Mouse (Mus musculus) cerebellum, adult 2 months (tissue): ENCODE measurements around the gene Il6st. TPM values are rescaled to one million over a fixed set of nuclear protein-coding genes. Genes with fewer than 3 reads are reported as not detected.

ENCODE experiments used
- DNase-seq, 2 experiments: peaks; one replicate each; pipeline ENCODE4 v3.0.0; 2021
- H3K27ac ChIP-seq: fragments of 200-500 bp; 2 replicates; pipeline ENCODE4 v1.5.1; 2012; ENCODE audit warnings: low read length, control low read depth, inconsistent platforms; ENCODE audit not compliant: insufficient read depth
- H3K27me3 ChIP-seq: fragments of 200-500 bp; 2 replicates; pipeline ENCODE4 v1.6.1; 2012; ENCODE audit warnings: inconsistent platforms, mild to moderate bottlenecking, low read length, moderate library complexity; ENCODE audit not compliant: control insufficient read depth, insufficient read depth
- H3K4me1 ChIP-seq: fragments of 200-500 bp; 2 replicates; pipeline ENCODE4 v1.6.1; 2011; ENCODE audit warnings: low read length; ENCODE audit not compliant: control insufficient read depth, insufficient read depth
- H3K4me3 ChIP-seq: fragments of 200-500 bp; replicated peaks from 2 replicates; pipeline ENCODE3; 2011; ENCODE audit warnings: mild to moderate bottlenecking, low read depth, low read length, control low read depth; ENCODE audit not compliant: insufficient read depth
- CTCF ChIP-seq: fragments of 200-500 bp; IDR thresholded peaks from 2 replicates; pipeline ENCODE4 v1.5.1; 2011; ENCODE audit warnings: low read depth, mild to moderate bottlenecking, control low read depth, low read length, moderate library complexity, borderline replicate concordance; ENCODE audit not compliant: insufficient read depth
- POLR2A ChIP-seq: fragments of 200-500 bp; IDR thresholded peaks from 2 replicates; pipeline ENCODE4 v1.6.1; 2011; ENCODE audit warnings: low read length, control low read depth, borderline replicate concordance; ENCODE audit not compliant: insufficient read depth
- WGBS: fragments of 180-500 bp; shearing (Covaris S2); methylation state at CpG from one replicate; pipeline ENCODE4 v1.1.7; 2018; 5-methylcytosine and 5-hydroxymethylcytosine counted together
- polyA plus RNA-seq: library from polyadenylated mRNA; depleted of rRNA; stranded (reverse); fragments of >200 nt; gene quantifications from 2 replicates; pipeline ENCODE4 v1.2.3, GENCODE M21; 2012

The Il6st gene
- polyA plus RNA-seq, 1 experiment = 32.8 TPM

DNA sequence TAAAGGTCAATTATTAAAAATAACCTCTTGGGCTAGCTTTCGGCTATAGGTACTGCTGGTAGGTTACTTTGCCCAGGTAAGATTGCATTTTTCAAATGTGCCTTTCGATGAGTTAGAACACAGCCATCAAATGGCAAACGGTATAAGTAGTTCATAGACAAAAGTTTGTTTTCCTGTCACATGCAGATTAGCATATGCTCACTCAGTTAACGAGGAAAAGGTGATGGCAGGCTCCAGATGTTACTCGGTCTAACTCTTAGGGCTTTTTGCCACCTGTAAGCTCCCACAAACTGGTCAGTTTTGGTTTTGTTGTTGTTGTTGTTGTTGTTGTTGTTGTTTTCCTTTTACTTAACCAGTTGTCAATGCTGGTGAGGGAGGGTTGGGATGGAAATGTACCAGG lies 44.6 kb downstream of the Il6st start:
- H3K27ac ChIP-seq = no peak overlapping the region
- H3K27me3 ChIP-seq = no peaks in the 10 kb centered on the region
- WGBS = 82% methylated on average over 5 of the region's 5 CpGs
- H3K4me1 ChIP-seq = peaks cover 4% of the 10 kb centered on the region; the same call in 1 of the 2 replicates
- TF ChIP-seq CTCF (no peak), POLR2A (no peak)
- no peak overlapping the region for H3K4me3 ChIP-seq
- no peak for DNase-seq

DNA sequence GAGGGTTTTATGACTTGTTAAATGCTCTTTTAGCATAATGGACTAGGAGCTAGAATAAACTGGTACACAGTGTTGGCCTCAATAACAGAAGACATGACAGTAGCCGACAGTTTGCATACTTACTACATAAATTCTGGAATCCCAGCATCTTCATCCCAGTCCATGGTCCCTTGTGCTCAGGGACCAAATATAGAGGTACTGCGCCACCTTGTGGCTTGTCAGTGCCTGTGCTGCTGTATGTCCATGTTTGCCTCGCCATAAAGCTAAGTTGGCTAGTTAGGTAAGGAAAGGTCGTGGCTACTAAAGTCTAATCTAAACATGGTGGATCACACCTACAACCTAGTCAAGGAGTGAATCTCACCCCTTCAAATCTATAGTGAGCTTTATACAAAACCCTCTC lies 45.6 kb downstream of the Il6st start:
- H3K4me1 ChIP-seq = peaks cover 4% of the 10 kb centered on the region; the same call in 1 of the 2 replicates
- H3K27me3 ChIP-seq = no peaks in the 10 kb centered on the region
- no peak overlapping the region for H3K4me3 ChIP-seq
- 21% methylated on average over 4 of the region's 4 CpGs for WGBS
- TF ChIP-seq POLR2A = no peak
- TF ChIP-seq CTCF = peak; percentile 91
- peak; percentile 40 to 42 for DNase-seq
- no peak overlapping the region for H3K27ac ChIP-seq

DNA sequence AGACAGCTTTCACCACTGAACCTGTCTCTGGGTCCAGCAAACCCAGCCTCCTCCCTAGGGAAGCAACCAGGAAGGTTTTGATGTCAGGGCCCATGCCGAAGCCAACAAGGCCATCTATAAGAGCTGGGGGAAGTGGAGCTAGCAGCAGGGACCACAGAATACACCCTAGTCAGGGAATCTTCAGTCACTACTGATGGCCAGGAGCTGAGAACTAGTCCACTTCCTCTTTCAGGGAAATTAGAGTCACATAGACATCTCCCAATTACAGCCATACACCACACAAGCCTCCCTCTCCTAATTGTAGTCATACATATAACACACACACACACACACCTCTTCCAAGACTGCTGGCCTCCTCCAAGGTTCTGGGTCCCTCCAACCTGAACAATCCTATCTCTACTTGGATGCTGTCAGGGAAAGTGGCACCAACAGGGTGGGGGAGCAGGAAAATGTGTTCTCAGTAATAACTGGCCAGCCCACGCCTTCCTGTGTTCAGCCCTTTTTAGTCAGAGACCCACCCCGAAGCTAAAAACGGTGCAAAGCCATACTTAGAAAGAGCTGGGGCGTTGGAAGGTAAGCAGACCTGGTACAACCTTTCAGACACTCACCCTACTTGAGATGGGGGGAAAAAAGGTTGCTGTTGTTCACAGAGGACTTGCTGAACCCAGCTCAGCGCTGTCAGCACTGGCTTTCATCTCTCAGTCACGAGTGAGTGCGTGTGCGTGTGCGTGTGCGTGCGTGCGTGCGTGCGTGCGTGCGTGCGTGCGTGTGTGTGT lies 46.8 kb downstream of the Il6st start:
- DNase-seq = no peak
- Histone ChIP-seq H3K4me1 (peaks cover 4% of the 10 kb centered on the region; the same call in 1 of the 2 replicates), H3K27ac (no peak overlapping the region), H3K4me3 (no peak overlapping the region), H3K27me3 (no peaks in the 10 kb centered on the region)
- 91% methylated on average over 19 of the region's 19 CpGs for WGBS
- no peak for TF ChIP-seq POLR2A
- TF ChIP-seq CTCF = no peak

DNA sequence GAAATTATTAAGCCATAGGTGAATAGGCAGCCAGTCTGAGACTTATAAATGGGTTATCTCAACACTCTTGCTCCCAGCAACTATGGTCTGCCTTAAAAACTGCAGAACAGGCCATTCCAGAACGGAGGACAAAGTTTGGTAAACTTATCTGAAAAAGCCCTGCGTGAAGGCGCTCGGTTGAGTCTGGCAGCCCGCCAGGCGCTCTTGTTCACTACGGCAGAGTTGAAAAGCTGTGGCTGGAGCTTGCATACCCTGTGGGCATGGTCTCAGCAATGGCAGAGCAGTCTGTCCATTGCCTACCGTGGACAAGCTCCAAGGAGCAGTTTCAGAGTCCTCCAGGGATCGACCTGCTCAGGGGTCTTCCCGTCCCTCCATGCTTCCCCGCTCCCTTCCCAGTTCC lies 47.4 kb downstream of the Il6st start:
- TF ChIP-seq POLR2A (no peak), CTCF (no peak)
- Histone ChIP-seq H3K4me1 (peaks cover 2% of the 10 kb centered on the region; the same call in 1 of the 2 replicates), H3K4me3 (no peak overlapping the region), H3K27me3 (no peaks in the 10 kb centered on the region), H3K27ac (no peak overlapping the region)
- no peak for DNase-seq
- WGBS = 53% methylated on average over 11 of the region's 11 CpGs

DNA sequence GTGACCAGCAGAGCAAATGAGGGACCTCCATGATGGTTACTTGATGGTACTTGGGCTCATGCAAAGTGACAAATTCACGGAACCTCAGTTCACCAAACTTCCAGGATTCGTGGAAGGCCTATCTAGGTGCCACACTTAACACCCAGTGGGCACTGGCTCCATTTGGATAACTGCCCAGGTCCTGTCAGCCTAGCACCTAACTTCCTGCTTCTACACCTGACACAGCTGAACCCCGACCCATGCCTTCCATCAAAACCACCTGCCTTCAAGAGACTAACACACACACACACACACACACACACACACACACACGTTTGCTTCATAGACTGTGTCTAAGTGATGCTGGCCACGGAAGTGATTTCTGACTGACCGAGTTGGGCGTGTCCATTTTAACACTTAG lies 47.9 kb downstream of the Il6st start:
- Histone ChIP-seq H3K4me3 (no peak overlapping the region), H3K27ac (no peak overlapping the region), H3K4me1 (no peaks in the 10 kb centered on the region), H3K27me3 (no peaks in the 10 kb centered on the region)
- 73% methylated on average over 7 of the region's 7 CpGs for WGBS
- TF ChIP-seq POLR2A (no peak), CTCF (no peak)
- no peak for DNase-seq

DNA sequence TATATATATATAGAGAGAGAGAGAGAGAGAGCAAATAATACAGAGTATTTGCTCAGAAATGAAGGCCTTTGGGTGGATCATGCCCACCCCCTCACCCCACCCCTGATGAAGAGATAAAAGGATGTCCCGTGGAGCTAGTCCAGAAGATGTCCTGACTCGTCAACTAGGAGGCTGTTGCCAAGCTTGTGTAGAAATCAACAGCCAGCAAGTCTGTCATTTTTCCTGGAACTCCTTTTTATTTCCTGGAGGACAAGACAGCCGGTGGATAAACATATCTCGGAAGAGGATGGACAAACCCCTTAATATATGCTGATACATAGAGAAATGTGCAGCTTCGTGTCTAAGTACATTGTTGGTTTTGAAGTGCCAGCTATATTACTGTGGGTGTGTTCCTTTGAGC lies 49.0 kb downstream of the Il6st start:
- TF ChIP-seq POLR2A = no peak
- TF ChIP-seq CTCF = no peak
- WGBS = 60% methylated on average over 5 of the region's 5 CpGs
- DNase-seq = no peak
- no peak overlapping the region for H3K27ac ChIP-seq
- H3K4me1 ChIP-seq = no peaks in the 10 kb centered on the region
- H3K4me3 ChIP-seq = no peak overlapping the region
- H3K27me3 ChIP-seq = no peaks in the 10 kb centered on the region

DNA sequence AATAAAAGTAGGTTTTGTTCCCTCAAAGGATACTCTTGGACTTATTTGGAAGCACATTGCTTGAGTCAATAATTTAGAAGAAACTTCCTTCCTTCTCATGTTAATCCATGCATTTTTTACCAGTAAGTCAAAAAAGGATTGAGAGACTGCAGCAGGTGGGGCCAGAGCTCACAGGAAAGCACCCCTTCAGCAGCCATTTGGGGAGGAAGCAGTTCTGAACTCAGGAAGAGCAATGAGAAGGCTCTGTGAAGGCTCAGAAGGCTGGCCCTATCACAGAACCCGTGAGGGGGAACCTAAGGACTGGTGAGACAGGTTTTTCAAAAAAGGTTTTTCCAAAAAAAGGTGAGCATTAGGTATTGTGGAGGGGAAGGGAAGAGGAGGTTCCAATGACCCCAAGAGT lies 50.7 kb downstream of the Il6st start:
- TF ChIP-seq POLR2A (no peak), CTCF (no peak)
- no peaks in the 10 kb centered on the region for H3K4me1 ChIP-seq
- WGBS = 59% methylated on average over 1 of the region's 1 CpGs
- H3K27ac ChIP-seq = no peak overlapping the region
- DNase-seq = no peak
- H3K27me3 ChIP-seq = no peaks in the 10 kb centered on the region
- H3K4me3 ChIP-seq = no peak overlapping the region

DNA sequence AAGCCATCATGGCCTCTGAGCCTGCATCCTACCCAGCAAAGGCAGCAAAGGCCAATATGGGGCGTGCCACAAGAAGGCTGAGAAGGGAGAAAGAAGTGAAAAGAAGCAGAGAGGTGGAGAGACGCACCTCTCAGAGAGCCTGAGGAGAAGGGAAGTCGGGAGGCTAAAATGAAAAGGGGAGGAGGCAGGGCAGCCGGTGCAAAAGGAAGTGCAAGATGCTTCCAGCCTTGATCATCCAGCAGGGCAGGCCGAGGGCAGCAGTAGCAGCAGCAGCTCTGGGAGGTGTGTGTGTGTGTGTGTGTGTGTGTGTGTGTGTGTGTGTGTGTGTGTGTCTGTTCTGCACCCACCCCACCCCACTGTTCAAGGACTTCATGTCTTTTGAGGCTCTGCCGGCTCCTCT lies 58.4 kb downstream of the Il6st start:
- H3K27me3 ChIP-seq = no peaks in the 10 kb centered on the region
- H3K4me3 ChIP-seq = no peak overlapping the region
- WGBS = 79% methylated on average over 6 of the region's 6 CpGs
- H3K27ac ChIP-seq = no peak overlapping the region
- H3K4me1 ChIP-seq = no peaks in the 10 kb centered on the region
- DNase-seq = no peak
- TF ChIP-seq POLR2A (no peak), CTCF (no peak)
